Comparison of ENCODE assay signal across 9 mouse cellular contexts in the genomic region with DNA sequence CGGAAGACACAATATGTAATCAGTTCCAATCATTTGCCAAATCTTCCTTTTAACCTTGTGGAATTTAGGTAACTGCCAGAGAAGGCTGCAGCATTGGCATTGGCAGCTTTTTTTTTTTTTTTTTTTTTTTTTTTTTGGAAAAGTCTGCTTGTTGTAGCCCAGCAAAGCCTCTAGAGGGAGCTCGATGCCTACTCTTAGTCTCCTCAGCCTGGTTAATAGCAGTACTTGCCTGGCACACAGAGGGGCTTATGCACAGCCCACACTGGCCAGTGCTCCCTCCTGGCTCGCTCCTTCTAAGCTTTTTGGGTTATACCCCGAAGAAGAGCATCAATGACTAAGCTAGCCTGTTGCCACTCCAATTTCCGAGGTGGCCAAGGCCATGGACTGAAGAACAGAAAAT.
DNase-seq lines count a peak whose midpoint lies in the region; ATAC-seq and TF ChIP-seq lines count a peak whose summit lies in the region.
"Had no signal": no experiment of that assay in that cellular context is flagged by ENCODE, and none has a peak within 500 bp of the region (broad histone marks: within the 10 kb centered on the region; RNA-seq: fewer than 3 reads in every experiment).

No protein-coding gene starts in this region.

- H3K4me2 ChIP-seq in embryonic facial prominence, embryonic 12.5 days (replicated peaks), result no peak overlapping the region
- H3K4me2 ChIP-seq in hindbrain, embryonic 14.5 days (replicated peaks), result no peak overlapping the region
- H3K4me2 ChIP-seq in liver, embryonic 14.5 days (ENCODE audit: low read depth), result no peak overlapping the region
- no peak overlapping the region for H3K4me2 ChIP-seq in neural tube, embryonic 12.5 days (replicated peaks)
- H3K4me2 ChIP-seq: embryonic facial prominence, embryonic 15.5 days had no signal

- H3K4me3 ChIP-seq in embryonic facial prominence, embryonic 12.5 days, result no peak overlapping the region
- H3K4me3 ChIP-seq in hindbrain, embryonic 14.5 days (replicated peaks; ENCODE audit: low read length), result no peak overlapping the region
- no peak overlapping the region for H3K4me3 ChIP-seq in liver, embryonic 14.5 days (ENCODE audit: insufficient read depth in 1 of 2, low read depth in 2 of 2, low read length in 2 of 2)
- H3K4me3 ChIP-seq in neural tube, embryonic 12.5 days, result no peak overlapping the region
- H3K4me3 ChIP-seq: embryonic facial prominence, embryonic 15.5 days had no signal

- no peaks in the 10 kb centered on the region for H3K27me3 ChIP-seq in embryonic facial prominence, embryonic 12.5 days
- H3K27me3 ChIP-seq in hindbrain, embryonic 14.5 days (ENCODE audit: control insufficient read depth, insufficient read depth, low read length), result no peaks in the 10 kb centered on the region
- no peaks in the 10 kb centered on the region for H3K27me3 ChIP-seq in liver, embryonic 14.5 days (ENCODE audit: control insufficient read depth, insufficient read depth, low read length)
- no peaks in the 10 kb centered on the region for H3K27me3 ChIP-seq in neural tube, embryonic 12.5 days (replicated peaks)
- H3K27me3 ChIP-seq: embryonic facial prominence, embryonic 15.5 days had no signal

- peak; percentile 43 for DNase-seq in ovary, postnatal 14 days (ENCODE audit: low spot score)
- no peak for DNase-seq in ovary, postnatal 10 days (ENCODE audit: low spot score)
- DNase-seq in adrenal gland, postnatal 10 days, result peak; percentile 58
- peak; percentile 76 for DNase-seq in hindbrain, embryonic 14.5 days (ENCODE audit: low spot score)
- DNase-seq in liver, embryonic 14.5 days (ENCODE audit: low read depth in 3 of 3, low spot score in 3 of 3), result no peak
- DNase-seq in left cerebral cortex, adult 18-20 months (ENCODE audit: low spot score in 2 of 2), result no peak

- no peak overlapping the region for H3K27ac ChIP-seq in embryonic facial prominence, embryonic 12.5 days
- no peak overlapping the region for H3K27ac ChIP-seq in hindbrain, embryonic 14.5 days
- H3K27ac ChIP-seq in liver, embryonic 14.5 days, result no peak overlapping the region
- no peak overlapping the region for H3K27ac ChIP-seq in neural tube, embryonic 12.5 days
- H3K27ac ChIP-seq: embryonic facial prominence, embryonic 15.5 days had no signal

- H3K36me3 ChIP-seq in embryonic facial prominence, embryonic 12.5 days, result 0 out of 2 replicates have a peak, but pooled peaks cover 7% of the 10 kb centered on the region
- no peaks in the 10 kb centered on the region for H3K36me3 ChIP-seq in hindbrain, embryonic 14.5 days (replicated peaks; ENCODE audit: control insufficient read depth, insufficient read depth)
- no peaks in the 10 kb centered on the region for H3K36me3 ChIP-seq in liver, embryonic 14.5 days (replicated peaks; ENCODE audit: control insufficient read depth, insufficient read depth, low read depth)
- peaks cover 4% of the 10 kb centered on the region; the same call in 1 of the 2 replicates for H3K36me3 ChIP-seq in neural tube, embryonic 12.5 days

- 23% methylated on average over 5 of the region's 5 CpGs for WGBS in embryonic facial prominence, embryonic 12.5 days
- 18% methylated on average over 5 of the region's 5 CpGs for WGBS in hindbrain, embryonic 14.5 days
- WGBS in liver, embryonic 14.5 days (ENCODE audit: insufficient replicate concordance), result 12% methylated on average over 5 of the region's 5 CpGs
- 19% methylated on average over 5 of the region's 5 CpGs for WGBS in neural tube, embryonic 12.5 days

- ATAC-seq in embryonic facial prominence, embryonic 12.5 days (ENCODE audit: insufficient number of reproducible peaks, insufficient read depth, low FRiP score, low TSS enrichment), result 0 out of 2 replicates have a peak, but pooled peaks have one; percentile 57
- peak; percentile 74 for ATAC-seq in hindbrain, embryonic 14.5 days (ENCODE audit: low FRiP score)
- no peak for ATAC-seq in liver, embryonic 14.5 days (ENCODE audit: insufficient read depth)
- peak; percentile 59; the same call in 1 of the 2 replicates for ATAC-seq in neural tube, embryonic 12.5 days (ENCODE audit: low FRiP score, low read depth)

- no peak for TF ChIP-seq EP300 in liver, embryonic 14.5 days (IDR thresholded peaks at IDR 0.05; ENCODE audit: low read depth)

- no peaks in the 10 kb centered on the region for H3K9me3 ChIP-seq in embryonic facial prominence, embryonic 12.5 days
- H3K9me3 ChIP-seq in hindbrain, embryonic 14.5 days (ENCODE audit: control insufficient read depth, low read length), result no peaks in the 10 kb centered on the region
- H3K9me3 ChIP-seq in liver, embryonic 14.5 days (ENCODE audit: control insufficient read depth, low read length), result no peaks in the 10 kb centered on the region
- no peaks in the 10 kb centered on the region for H3K9me3 ChIP-seq in neural tube, embryonic 12.5 days
- H3K9me3 ChIP-seq: embryonic facial prominence, embryonic 15.5 days had no signal

- no peak overlapping the region for H3K9ac ChIP-seq in embryonic facial prominence, embryonic 12.5 days
- no peak overlapping the region for H3K9ac ChIP-seq in hindbrain, embryonic 14.5 days
- no peak overlapping the region for H3K9ac ChIP-seq in liver, embryonic 14.5 days (replicated peaks)
- no peak overlapping the region for H3K9ac ChIP-seq in neural tube, embryonic 12.5 days
- H3K9ac ChIP-seq: embryonic facial prominence, embryonic 15.5 days had no signal

- peaks cover 40% of the 10 kb centered on the region for H3K4me1 ChIP-seq in embryonic facial prominence, embryonic 12.5 days
- H3K4me1 ChIP-seq in hindbrain, embryonic 14.5 days (replicated peaks; ENCODE audit: control insufficient read depth, insufficient read depth, low read length), result peaks cover 37% of the 10 kb centered on the region
- H3K4me1 ChIP-seq in liver, embryonic 14.5 days (replicated peaks; ENCODE audit: control insufficient read depth in 2 of 2, insufficient read depth in 2 of 2, low read length in 1 of 2), result peaks cover 0 to 3% of the 10 kb centered on the region in 2 experiments; a peak in 3 of 4 replicates
- peaks cover 25% of the 10 kb centered on the region for H3K4me1 ChIP-seq in neural tube, embryonic 12.5 days

- peak; percentile 56 for TF ChIP-seq CTCF in liver, embryonic 14.5 days (IDR thresholded peaks at IDR 0.05; ENCODE audit: low read depth)

Comparison
In these comparisons a context has a peak if more than half of its experiments do, and no peak if none do; other contexts are left out.
1. DNase-seq: peak in ovary, postnatal 14 days (single experiment), adrenal gland, postnatal 10 days (single experiment) and hindbrain, embryonic 14.5 days (single experiment); none in ovary, postnatal 10 days (single experiment), liver, embryonic 14.5 days (0 of 3) and left cerebral cortex, adult 18-20 months (0 of 2).